23 mouse cellular contexts compared by ENCODE assay signal in genomic region chr10:120808167-120808566, GRCm38 (mm10).
DNase-seq lines count a peak whose midpoint lies in the region; ATAC-seq and TF ChIP-seq lines count a peak whose summit lies in the region.
"Had no signal": no experiment of that assay in that cellular context is flagged by ENCODE, and none has a peak within 500 bp of the region (broad histone marks: within the 10 kb centered on the region; RNA-seq: fewer than 3 reads in every experiment).

No protein-coding gene starts in this region.

- DNase-seq in testis, postnatal 10 days (ENCODE audit: low spot score) = no peak
- DNase-seq in layer of hippocampus, adult 18-20 months (ENCODE audit: low spot score in 2 of 2) = no peak
- DNase-seq in heart, adult 8-10 months (ENCODE audit: low spot score) = no peak
- DNase-seq: adrenal gland, adult 2 months; adrenal gland, postnatal 10 days; adrenal gland, postnatal 25 days; B cell, adult 2 months; cerebellum, adult 11-12 months; cerebellum, adult 2 months; cerebellum, adult 9-11 months; cerebellum, postnatal 14 days; cerebellum, postnatal 36 days; forebrain, postnatal 0 days had no signal

- no peak overlapping the region for H3K27ac ChIP-seq in testis, adult 2 months (ENCODE audit: control insufficient read depth, insufficient read depth, low read depth, low read length)
- H3K27ac ChIP-seq: embryonic facial prominence, embryonic 10.5 days; embryonic facial prominence, embryonic 12.5 days; forebrain, embryonic 13.5 days; forebrain, embryonic 15.5 days had no signal

- no peak for TF ChIP-seq CTCF in testis, adult 2 months (IDR thresholded peaks at IDR 0.05; ENCODE audit: control insufficient read depth, insufficient read depth, insufficient replicate concordance, low read depth, low read length)

- H3K4me1 ChIP-seq in testis, adult 2 months (ENCODE audit: control insufficient read depth, insufficient read depth, low read length) = peaks cover 4% of the 10 kb centered on the region; the same call in 1 of the 2 replicates

- peak overlapping the region; percentile 76 for H3K4me3 ChIP-seq in testis, adult 2 months (ENCODE audit: control insufficient read depth, low read depth, low read length)
- H3K4me3 ChIP-seq: embryonic facial prominence, embryonic 10.5 days; embryonic facial prominence, embryonic 12.5 days; forebrain, embryonic 13.5 days; forebrain, embryonic 15.5 days had no signal

- no peaks in the 10 kb centered on the region for H3K36me3 ChIP-seq in testis, adult 2 months (ENCODE audit: control insufficient read depth, insufficient read depth, low read length)
- H3K36me3 ChIP-seq: embryonic facial prominence, embryonic 10.5 days; embryonic facial prominence, embryonic 12.5 days; forebrain, embryonic 15.5 days; G1E had no signal

- TF ChIP-seq POLR2A in testis, adult 2 months (IDR thresholded peaks at IDR 0.05; ENCODE audit: control insufficient read depth, low read depth, low read length) = no peak

- peak; percentile 83 for ATAC-seq in granulocyte monocyte progenitor cell, adult 5-6 weeks (replicated peaks; ENCODE audit: poor library complexity, severe bottlenecking)
- peak; percentile 62 for ATAC-seq in megakaryocyte progenitor cell, adult 5-6 weeks (replicated peaks; ENCODE audit: poor library complexity)
- ATAC-seq: CD4-positive, CD25-positive, alpha-beta regulatory T cell, adult 4 months; forebrain, embryonic 13.5 days; forebrain, embryonic 15.5 days; forebrain, postnatal 0 days had no signal

- no peaks in the 10 kb centered on the region for H3K27me3 ChIP-seq in testis, adult 2 months (ENCODE audit: control insufficient read depth, insufficient read depth, low read length)
- H3K27me3 ChIP-seq: CH12.LX; embryonic facial prominence, embryonic 12.5 days; forebrain, embryonic 13.5 days; forebrain, embryonic 15.5 days had no signal
